Mouse (Mus musculus) 416B (cell line): ENCODE data around the gene Lcn10.
"Not testable (repeated sequence)": the region's sequence is repeated elsewhere in the genome, so short reads cannot be mapped to it uniquely, and the experiment has no call there.

ENCODE experiments used
- DNase-seq: peaks from one replicate; pipeline ENCODE4 v3.0.0; 2011; ENCODE audit warnings: low read depth

Gene Lcn10

DNA sequence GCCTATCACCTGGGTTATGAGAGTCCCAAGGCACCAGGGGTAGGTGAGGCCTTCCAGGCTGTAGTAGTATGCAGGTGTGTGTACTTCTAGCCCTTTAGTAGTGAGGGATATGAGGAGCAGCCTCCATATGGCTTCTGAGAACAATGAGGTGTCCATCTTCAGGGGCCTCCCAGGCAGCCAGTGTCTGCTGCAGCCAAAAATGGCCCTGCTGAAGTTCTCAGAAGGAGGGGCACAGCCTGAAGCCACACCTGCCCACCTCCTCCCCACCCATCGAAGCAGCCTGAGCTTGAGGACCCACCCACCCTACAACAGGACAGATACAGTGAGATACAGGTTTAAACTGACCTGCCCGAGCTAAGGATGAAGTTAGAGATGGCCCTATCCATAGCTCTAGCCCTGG, at the start of gene Lcn10:
Lcn10 (plus strand) TSS at position 301 of the 400 bp plus-strand sequence.
- no peak for DNase-seq

DNA sequence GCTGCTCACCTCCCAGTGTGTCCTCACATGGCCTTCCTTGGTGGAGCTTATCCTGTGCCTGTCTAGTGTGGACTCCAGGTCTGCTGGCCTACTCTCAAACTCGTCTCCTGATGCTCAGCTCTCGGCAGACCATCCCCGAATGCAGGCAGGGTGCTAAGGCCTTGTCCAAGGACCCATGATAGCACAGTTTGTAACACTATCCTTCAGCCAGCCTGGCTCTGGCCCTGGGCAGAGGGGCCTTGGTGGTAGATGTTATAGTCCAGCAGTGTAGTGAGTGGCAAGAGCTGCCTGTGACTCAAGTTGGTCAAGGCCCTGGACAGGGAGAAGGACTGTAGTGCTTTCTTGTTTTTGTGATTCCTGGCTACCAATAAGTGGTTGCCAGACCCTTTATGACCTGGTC, 48.9 kb upstream of the Lcn10 start:
- DNase-seq, result no peak

DNA sequence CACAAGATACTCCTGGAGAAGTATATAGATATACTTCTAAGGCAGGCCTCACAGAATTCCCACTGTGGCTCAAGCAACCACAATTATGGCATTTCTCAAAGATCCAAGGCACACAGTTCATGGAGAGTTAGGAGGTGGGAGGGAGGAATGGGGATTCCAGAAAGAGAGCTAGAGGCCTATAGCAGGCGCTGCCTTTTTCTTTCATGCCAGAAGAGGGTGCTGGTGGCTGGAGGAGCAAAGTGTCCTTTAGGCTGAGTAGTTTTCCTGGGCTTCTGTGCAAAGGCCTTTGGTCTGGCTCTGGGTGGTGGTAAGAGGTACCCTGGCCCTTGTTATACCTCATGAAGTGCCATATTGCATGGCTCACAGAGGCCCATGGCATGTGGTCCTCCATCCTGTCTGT, 48.5 kb upstream of the Lcn10 start:
- DNase-seq, result no peak

DNA sequence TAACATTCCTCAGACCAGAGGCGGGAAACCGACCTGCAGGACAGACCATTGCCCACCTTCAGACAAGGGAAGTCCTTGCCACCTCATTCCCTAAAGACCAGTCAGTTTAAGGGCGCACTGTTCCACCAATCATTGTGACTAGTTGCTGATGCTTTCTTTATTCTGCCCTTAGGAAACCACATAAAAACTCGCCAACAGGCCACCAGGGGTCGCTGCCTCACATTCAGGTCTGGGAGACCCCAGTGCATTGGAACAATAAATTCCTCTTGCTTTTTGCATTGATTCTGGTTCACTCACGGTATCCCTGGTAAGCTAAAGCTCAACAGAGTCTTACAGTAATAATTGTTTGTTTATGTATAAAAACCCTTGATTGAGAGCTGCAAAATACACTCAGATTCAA, 42.6 kb upstream of the Lcn10 start:
- peak; percentile 56 for DNase-seq

DNA sequence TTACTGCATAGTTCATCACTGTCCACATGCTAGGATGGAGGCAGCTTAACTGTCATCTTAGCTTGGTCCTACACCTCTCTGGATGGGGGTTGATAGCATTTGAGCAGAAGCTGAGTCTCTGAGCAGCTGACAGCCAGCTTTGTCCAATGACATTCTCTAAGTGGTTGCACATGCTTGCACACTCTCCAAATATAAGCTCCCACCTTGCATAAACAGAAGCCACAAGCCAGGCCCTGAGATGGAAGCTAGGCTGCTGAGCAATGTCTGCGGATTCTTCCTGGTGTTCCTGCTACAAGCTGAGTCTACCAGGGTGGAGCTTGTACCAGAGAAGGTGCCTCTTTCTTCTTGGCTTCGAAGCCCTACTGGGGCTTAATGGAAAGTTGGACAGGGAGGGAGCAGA, 29.6 kb upstream of the Lcn10 start, which contains the start of gene Lcn8:
Lcn8 (plus strand) TSS at position 219 of the 400 bp plus-strand sequence.
- DNase-seq, result no peak

DNA sequence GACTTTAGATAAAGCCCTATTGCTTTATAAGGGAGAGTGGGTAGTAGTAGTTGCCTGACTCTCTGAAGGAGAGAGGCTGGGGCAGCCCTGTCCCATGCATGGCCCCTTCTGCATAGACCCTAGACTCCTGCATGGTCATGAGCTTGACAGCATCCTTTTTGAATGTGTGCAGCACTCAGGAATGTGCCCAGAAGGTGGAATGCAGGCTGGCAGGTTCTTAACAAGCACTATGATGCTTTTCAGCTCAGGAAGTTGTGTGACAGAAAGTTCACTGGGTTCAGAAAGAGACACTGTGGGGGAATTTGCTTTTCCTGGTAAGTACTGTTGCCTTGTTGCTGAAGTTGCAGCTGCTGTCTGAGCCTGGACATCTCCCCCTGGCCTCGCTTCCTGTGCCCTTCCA, 28.0 kb upstream of the Lcn10 start:
- DNase-seq, result no peak

DNA sequence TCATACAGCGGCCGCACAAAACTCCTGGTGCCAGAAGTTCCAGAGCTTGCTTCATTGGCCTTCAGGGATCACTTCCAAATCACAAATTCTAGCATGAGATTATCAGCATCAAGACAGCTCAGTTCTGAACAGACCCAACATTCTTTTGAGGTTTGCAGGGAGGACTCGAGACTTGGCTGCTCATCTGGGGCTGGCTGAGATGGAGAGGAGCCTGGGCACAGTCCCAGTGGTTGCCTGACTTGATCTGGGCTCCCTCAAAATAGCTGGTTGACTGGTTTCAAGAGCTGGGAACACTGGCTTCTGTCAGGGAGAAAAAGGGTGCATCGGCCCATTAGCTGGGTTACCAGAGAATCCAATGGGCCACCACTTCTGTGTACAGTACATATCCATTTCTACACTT, 25.8 kb upstream of the Lcn10 start:
- DNase-seq, result no peak

DNA sequence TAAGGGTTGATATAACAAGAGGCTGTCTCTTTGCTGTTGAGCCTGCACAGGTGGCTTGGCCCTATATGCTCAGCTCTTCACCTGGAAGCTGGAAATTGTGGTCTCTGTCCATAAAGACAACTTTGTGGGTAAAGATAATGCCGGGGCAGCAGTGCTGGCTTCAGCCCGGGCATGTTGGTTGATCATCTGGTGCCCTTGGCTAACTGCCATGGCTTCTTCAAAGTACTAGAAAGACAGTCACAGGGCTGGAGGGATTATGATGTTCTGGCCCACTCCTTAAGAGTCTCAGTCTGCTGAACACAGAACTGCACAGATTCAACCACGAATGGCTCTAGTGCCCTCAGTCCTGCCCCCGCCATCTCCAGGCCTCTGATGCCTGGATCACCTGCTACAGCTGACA, 25.3 kb upstream of the Lcn10 start:
- DNase-seq, result peak; percentile 7

DNA sequence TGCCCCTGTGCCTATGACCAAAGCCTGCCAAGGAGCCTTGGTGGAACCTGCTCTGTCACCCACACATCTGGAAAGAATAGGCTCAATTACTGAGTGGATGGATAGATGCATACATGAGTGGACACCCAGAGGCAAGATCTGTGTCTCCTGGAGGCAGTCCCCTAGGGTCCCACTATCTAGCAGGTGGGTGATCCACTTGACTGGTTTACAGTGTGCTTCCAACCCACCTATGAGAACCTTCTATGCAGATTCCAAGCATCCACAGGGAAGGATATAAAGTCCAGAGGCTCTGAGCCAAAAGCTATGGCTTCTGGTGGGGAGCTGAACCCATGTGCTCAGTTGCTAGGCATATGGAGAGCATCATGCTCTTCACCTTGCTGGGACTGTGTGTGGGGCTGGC, 24.9 kb upstream of the Lcn10 start, which contains the start of gene Lcn5:
Lcn5 (plus strand) TSS at position 301 of the 400 bp plus-strand sequence.
- DNase-seq, result no peak

DNA sequence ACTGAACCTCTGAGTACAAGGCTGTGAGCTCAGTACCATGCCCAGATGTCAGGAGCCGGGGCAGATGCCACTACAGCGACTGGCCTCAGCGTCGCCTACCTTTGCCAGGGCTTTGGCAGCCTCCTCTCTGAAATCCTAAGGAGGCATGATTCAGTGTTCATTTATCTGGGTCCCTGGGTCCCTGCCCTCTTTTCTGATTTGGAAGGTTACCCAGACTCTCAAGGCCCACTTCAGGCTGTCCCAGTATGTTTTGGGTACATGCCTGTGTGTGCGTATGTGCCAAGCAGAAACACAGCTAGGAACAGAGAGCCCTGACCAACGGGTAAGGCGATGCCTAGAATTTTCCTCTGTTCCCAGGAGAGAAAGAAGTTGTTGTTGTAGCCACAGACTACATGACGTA, 22.2 kb upstream of the Lcn10 start:
- DNase-seq, result no peak

DNA sequence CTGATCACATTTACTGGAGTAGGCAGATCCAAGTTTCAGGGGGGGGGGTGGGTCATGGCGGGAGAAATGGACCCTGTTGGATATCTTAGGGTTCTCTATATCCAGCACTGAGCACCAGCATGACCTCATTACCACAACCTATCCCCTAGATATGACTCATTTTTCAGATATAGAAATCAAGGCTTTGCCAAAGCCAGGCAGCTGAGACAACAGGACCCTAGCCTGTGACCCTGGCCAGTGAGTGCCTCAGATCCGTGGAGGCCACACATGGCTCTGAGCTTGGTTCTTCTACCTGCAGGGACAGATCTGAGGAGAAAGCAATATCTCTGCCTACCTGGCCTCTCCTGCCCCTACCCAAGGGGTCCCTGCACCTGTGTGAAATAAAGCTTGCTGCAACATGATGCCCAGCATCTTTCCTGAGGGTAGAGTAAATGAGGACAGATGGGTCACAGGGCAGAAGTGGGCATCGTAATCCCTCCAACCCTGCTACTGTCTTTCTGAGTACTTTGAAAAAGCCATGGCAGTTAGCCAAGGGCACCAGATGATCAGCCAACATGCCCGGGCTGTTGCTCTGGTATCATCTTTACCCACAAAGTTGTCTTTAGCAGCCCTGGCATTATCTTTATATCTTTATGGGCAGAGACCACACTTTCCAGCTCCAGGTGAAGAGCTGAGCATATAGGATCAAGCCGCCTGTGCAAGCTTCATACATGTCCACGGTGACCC, 21.1 kb upstream of the Lcn10 start:
- DNase-seq, result peak; percentile 16

DNA sequence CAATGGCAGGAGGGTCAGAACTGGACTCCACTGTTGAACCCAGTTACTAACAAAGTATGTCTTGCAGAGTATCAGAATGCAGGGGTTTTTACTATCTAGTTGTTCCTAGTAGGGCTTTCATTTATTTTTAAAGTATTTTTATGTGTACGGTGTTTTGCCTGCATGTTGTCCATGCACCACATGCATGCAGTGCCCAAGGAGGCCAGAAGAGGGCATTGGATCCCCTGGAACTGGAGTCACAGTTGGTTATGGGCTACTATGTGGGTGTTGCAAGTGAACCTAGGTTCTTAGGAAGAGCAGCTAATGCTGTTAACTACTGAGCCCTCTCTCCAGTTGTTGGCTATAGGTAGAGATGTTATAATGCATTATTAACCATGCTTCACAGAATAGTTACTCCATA, 19.0 kb upstream of the Lcn10 start:
- DNase-seq, result peak; percentile 54

DNA sequence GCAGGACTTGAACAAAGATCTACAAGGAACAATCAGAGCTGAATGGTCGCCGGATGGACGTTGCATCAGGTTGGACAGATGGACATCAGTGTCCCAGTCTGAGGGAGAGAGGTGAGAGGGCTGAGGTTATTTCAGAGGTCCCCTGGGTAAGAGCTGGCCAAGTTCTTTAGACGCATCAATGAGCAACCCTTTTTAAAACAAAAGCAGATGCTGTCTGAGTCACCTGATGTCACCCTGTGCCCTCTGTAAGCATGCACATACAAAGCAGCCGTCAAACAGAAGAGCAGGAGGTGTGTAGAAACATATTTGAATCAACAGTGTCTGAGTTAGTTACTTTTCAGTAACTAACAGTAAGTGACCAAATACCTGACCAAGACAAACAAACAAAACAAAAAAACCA, 18.4 kb upstream of the Lcn10 start:
- no peak for DNase-seq

DNA sequence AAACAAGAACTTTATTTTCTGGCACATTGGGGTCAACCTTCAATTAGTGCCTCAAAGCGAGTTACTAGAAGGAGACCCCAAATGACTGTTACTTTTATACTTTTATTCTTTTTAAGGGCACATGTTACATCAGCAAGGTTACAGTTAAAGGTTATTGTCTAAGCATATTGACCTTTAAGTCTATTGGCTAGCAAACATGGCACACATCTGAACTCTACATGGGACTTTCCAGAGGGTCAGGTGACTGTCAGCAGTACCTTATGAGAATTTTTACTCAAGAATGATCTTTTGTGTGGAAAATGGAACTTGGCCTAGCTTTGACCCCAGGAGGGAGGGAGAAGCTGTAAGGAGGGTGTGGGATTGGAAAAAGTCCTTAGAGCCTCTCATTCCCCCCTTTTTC, 16.0 kb upstream of the Lcn10 start:
- DNase-seq, result no peak

DNA sequence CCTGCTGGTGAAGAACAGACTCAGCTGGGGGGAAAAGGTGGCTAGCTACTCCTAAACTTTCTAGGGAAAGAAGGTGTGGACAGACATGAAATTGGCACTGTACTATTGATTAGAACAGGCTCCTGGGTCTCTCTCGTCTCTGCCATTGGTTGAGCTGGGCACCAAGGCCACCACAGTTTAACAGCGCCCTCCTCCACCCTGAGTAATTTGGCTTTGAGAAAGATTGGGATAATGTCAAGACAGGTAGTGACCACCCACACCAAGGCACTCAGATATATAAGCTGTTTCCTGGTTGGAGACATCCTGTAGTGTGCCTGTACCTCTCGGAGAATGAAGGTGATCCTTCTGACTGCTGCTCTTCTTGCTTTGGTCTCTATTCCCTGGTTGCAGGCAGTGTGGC, 6.0 kb upstream of the Lcn10 start, which contains the start of gene Lcn6:
Lcn6 (plus strand) TSS at position 301 of the 400 bp plus-strand sequence.
- no peak for DNase-seq

DNA sequence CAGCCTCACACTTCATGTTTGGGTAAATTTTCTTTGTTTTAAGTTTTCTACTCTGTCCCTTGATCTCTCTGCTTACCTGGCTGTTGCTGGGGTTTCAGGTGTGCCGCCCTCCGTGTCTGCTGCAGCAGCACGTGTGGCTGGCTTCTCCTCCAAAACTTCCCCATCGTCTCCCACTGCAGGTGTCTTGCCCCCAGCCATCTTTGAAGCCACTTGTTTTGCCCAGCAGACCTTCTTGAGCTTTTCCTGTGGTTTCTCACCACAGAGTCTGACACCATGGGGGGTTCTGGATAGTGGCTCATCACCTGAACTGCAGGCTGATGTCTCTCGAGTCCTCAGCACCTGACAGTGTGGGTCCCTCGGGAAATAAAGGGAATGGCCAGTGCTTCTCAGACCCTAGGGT, 3.0 kb upstream of the Lcn10 start:
- no peak for DNase-seq

DNA sequence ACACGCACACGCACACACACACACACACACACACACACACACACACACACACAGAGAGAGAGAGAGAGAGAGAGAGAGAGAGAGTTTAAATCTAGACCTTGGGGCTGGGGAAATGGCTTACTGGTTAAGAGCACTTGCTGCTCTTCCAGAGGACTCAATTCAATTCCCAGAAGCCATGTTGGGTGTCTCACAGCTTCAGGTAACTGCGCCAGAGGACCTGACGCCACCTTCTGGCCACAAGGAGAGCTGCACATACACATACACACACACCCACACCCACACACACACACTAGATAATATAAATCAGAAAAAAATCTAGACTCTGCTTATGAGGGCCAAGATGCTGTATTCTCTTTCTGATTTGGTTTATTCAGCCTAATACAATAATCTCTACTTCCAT, 4.4 kb downstream of the Lcn10 start:
- DNase-seq, result peak; percentile 5

DNA sequence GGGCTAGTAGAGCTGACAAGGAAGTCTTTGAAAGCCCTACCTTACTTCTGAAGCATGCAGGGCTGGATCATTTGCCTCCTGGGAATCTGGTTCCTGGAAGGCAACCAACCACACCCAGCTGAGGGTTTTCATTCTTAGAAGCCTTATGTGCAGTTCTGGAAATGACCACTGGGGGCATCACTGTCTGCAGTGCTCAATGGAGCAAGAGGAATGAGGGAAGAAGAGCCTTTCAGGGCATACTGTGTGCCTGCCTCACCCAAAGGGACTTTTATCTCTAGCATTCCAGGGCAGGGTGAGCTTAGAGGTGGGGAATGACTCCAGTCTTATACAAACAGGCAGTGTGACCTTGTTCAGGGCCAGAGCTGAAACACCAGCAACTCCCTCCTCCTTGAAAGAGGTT, 12.1 kb downstream of the Lcn10 start:
- DNase-seq, result peak; percentile 40

DNA sequence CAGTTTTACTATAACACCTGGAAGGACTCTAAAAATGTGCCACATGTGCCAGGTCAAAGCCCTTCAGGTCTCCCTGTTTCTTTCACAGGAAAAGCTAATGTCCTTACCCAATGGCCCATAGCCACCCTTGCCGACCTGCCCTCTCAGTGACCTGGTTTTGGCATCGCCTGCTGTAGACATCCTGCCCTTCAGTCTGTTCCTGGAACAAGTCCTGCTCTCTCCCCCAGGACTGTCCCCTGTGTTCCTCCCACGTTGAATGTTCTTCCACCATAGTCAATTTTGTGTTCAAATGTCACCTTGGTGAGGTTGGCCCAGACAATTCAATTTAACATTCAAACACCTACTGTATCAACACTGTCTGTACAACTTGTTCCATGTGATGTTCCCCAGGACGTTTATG, 14.4 kb downstream of the Lcn10 start:
- DNase-seq, result no peak

DNA sequence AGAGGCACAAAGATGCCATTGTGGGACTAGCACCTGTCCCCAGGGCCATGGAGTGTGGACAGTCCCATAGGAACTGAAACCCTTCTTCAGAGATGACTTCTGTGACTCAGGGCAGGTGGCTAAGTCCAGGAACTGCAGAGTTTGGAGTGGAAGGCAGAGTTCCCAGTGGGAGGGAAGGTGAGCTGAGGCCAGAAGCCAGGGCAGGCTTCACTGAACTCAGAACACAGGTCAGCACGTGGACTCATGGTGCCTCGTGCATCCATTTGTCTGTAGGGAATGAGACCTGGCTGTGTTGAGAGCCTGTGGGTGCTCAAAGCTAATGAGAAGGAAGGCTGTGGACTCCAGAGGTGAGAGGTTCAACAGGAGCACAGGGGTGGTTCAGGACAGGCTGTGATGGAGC, 16.2 kb downstream of the Lcn10 start:
- DNase-seq, result no peak

DNA sequence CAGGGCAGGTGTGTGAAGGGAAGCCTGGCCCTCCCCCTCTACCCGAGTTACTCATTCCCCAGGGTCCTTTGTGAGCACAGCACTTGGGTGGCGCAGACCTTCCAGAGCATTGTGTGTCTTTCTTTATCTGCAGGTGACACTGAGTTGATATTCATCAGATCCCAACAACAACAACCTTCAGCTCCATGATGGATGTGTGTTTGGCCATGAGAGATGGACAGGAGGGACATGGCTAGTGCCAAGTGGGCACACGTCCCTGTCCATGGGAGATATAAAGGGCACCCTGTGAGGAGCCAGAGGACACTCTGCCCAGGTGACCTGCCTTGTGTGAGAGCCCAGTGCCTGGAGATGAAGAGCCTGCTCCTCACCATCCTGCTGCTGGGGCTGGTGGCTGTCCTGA, 17.2 kb downstream of the Lcn10 start, which contains the start of gene Obp2a:
Obp2a (plus strand) TSS at position 301 of the 400 bp plus-strand sequence.
- DNase-seq, result not testable (repeated sequence)

DNA sequence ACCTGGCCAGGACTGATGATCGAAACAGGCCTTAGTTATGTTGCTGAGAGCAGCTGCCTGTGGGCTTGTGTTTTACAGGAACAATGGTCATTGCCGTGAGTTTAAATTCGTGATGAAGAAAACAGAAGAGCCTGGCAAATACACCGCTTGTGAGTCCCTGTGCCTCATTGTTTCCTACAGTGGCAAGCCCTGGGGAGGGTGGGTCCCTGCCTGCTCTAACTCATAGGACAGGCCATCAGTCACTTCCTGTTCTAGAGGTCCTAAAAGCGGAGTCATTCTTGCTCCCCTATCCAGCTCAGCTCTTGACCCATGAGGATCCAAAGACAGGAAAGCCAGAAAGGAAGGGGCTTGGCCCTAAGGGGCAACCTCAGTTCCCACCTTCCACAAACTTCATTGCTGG, 18.5 kb downstream of the Lcn10 start:
- DNase-seq, result no peak

DNA sequence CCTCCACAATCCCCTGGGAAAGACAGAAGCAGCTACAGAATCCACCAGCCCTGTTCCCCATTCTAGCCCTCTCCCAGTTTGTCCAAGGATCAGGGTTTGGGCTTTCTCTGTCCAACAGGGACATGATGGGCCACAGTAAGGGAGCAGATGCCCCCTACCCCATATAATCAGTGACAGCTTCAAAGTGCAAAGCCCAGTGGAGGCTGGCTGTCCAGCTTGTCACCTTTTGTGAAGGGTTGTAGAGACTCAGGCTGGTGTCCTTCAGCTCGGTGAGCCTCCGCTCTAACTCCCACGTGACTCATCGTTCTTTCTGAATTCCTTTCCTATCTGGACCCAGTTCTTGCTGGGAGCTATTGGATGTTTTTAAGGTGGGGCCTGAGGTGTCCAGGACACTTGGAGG, 21.2 kb downstream of the Lcn10 start:
- no peak for DNase-seq
